Mouse (Mus musculus): ENCODE data around the gene Mum1l1. TPM values are rescaled to one million over a fixed set of nuclear protein-coding genes. Genes with fewer than 3 reads are reported as not detected.

The Mum1l1 gene
- polyA plus RNA-seq (2017; shearing (Covaris generic)) = not detected

GRCm38 (mm10) chrX:139209829-139210225 lies at the start of gene Mum1l1:
Gene Mum1l1, plus strand, starts transcription at chrX:139210042.

DNA sequence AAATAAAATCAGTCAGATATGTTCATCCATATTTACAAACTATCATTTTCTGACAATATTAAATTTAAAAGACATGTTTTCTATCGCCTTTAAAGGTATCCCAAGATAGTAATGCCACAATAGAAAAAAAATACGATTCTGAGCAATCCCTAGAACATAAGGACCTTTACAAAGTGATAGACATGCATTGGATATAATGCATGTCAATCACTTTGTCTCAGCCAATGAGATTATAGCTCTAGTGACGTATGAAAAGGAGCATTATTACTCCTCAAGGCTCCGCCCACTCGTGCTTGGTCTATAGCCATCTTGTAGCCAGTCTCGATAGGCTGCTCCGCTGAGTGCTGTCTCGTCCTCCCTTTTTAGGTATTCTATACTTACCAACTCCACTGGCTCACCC lies 30.9 kb upstream of the Mum1l1 start, which contains the start of gene 4933428M09Rik:
Gene 4933428M09Rik (plus strand): TSS at position 301 of the 400 bp plus-strand sequence.

Other genes starting within 250 kb of the Mum1l1 start
- not detected for gene Serpina7, start 124.8 kb upstream of the Mum1l1 start, polyA plus RNA-seq (2017; shearing (Covaris generic))
- not detected for gene 4930513O06Rik, start 123.8 kb upstream of the Mum1l1 start, polyA plus RNA-seq (2017; shearing (Covaris generic))
- not detected for gene 4933428M09Rik, start 30.8 kb upstream of the Mum1l1 start, polyA plus RNA-seq (2017; shearing (Covaris generic))
- not detected for gene Trap1a, start 123.6 kb downstream of the Mum1l1 start, polyA plus RNA-seq (2017; shearing (Covaris generic))